Mouse (Mus musculus) adrenal gland, adult (tissue): ENCODE measurements around the gene Pla2g2f.

Source experiments
- DNase-seq, 2 experiments: peaks; one replicate each; pipeline ENCODE4 v3.0.0; 2022 to 2023; ENCODE audit warnings: low spot score in 1 of 2; ENCODE audit not compliant: inconsistent age in 2 of 2

Pla2g2f gene

DNA sequence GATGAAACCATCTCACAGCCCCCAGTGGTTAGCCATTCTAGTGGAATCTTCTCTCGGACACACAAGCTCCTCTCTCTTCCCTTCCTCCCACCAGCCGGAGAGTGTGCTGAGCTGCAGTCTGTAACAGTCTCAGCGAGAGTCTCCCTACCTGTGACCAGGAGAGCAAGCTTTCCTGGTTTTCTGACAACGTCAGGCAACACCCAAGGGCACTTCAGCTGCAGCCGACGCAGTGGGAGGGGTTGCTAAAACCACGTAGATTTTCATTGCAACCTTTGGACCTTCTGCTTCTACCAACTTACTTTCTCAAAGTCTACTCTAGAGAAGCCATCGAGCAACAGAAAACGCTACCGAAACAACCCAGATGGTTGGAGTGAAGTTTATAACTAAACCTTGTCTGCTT is 14.5 kb upstream of the Pla2g2f start:
- DNase-seq, result no peak

GRCm38 (mm10) chr4:138762266-138762665 is 4.8 kb upstream of the Pla2g2f start:
- peak; percentile 65 to 68 for DNase-seq

DNA sequence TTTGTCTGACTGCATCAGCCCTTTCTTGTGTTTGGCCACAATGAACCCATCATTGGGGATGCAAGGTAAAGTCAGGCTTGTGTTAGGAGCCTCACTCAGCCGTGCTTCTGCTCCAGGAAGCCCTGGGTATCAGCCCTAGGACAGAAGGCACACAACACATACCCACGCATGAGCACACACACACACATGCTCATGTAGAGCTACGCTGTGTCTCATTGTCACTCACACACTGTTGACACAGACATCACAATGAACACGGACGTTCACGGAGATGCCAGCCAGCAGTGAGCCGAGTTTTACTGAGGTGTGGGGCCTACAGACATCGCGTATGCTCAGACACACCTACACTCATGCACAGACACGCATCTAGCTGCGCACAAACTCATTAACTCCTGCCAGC is 1.4 kb downstream of the Pla2g2f start:
- no peak for DNase-seq

- no peak for DNase-seq
Observed at GRCm38 (mm10) chr4:138755439-138755838, 2.0 kb downstream of the Pla2g2f start.

GRCm38 (mm10) chr4:138754432-138754831 is 3.0 kb downstream of the Pla2g2f start:
- no peak for DNase-seq

- DNase-seq, result no peak
Observed at GRCm38 (mm10) chr4:138753608-138754007, 3.8 kb downstream of the Pla2g2f start.

- DNase-seq, result no peak
Observed at GRCm38 (mm10) chr4:138752603-138753002, 4.8 kb downstream of the Pla2g2f start.

- peak; percentile 49 to 83 for DNase-seq
Observed at GRCm38 (mm10) chr4:138748369-138749072, 8.9 kb downstream of the Pla2g2f start.

DNA sequence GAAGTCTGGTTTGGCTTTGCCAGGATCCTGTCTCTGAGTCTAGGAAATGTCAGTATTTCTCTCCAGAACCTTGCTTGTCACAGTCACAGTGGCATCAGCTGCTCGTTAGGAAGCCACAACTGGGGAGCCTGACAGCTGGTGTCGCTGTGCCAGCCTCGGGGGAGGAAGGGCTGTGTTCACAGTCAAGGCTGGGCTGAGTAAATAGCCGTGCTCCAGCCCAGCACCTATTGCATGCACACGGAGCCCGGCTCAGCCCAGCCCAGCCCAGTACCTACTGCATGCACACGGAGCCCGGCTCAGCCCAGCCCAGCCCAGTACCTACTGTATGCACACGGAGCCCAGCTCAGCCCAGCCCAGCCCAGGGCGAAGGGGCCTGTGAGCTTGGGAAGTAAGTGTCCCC is 9.6 kb downstream of the Pla2g2f start:
- peak in 1 of 2 experiments; percentile 66 for DNase-seq

DNA sequence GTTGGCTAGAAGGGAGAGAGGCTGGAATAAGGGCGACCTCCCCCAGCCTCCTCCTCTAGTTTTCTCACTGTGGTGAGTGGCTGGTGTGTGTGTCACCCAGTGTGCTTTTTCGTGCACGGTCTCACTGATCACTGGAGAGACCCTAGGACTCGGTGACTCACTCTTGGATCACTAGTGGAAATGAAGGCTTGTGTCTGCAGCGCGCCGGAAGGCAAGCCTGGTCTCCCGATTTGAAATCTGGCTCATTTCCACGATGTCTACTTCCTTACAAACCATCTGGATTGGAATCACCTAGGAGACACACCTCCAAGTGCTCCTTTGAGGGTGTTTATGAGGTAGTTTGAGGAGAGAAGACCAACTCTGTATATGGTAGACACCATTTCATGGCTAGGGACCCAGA is 10.6 kb downstream of the Pla2g2f start:
- DNase-seq, result no peak

GRCm38 (mm10) chr4:138745884-138746283 is 11.5 kb downstream of the Pla2g2f start:
- no peak for DNase-seq

DNA sequence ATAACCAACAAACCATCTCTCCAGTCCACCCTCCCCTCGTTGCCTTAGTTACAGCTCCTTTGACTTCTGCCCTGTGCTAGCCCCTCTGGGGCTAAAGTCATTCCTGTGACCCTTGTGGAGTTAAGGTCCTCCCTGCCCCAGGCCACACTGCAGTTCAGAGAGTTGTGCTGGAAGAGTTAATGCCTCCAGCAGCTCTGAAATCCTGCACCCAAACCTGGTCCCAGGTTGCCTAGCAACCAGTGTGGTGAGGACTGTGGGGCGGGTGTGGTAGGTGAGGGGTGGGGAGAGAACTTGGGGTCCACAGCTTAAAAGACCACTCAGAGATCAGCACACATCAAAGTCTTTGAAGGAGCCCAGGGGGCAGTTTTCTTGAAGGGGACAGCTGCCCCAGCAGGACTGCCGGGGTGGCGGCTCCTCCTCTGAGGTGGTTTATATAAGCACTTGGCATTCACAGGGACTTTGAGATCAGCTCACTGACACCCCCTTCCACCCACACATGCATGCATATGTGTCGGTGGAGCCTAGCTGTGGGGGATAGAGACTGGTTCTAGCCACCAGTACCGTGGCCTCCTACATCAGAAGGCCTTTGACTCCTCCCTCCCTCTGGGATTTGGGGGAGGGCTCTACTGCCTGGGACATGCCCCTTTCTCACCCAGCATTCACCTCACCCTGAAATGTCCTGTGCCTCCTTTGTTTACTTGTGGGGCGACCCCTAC is 18.1 kb downstream of the Pla2g2f start:
- DNase-seq, result no peak

DNA sequence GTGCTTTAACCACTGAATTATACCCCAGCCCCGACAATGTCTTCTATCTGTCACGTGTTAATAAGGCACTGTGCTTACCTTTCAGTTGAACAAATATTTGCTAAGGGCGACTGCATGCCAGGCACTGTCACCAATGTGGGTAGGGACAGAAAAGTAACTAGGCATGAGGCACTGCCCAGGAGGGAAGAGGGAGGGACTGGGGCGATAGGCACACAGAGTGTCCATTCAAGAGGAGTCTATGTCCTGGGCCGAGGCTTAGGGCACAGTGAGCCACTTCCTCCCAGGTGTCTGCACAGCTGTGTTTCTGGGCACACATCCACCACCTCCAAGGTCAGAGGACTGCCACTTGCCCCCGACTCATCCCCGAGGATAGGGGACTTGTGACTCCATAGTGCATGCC is 20.4 kb downstream of the Pla2g2f start, which contains the start of gene Ubxn10:
Gene Ubxn10 (minus strand): TSS at position 137 of the 400 bp plus-strand sequence.
- no peak for DNase-seq

DNA sequence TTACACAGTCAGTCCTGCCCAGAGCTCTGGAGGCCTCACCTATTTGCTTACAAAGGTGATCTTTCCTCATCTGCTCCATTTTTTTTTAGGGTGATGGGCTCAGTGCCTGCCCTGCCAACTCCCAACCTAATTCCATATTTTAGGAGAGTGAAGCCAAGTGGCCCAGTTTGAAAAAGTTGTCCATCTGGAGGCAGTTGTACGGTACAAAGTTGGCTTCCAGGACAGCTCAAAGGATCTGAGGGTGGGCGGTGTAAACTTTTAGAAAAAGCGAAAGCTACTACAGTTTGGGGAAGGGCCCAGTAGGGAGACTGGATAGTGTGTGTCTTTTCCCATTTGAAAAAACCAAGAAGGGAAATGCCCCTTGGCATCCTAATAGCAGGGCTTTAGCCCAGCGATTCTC is 22.6 kb downstream of the Pla2g2f start:
- DNase-seq, result no peak

GRCm38 (mm10) chr4:138734105-138734504 is 23.3 kb downstream of the Pla2g2f start:
- DNase-seq, result no peak

GRCm38 (mm10) chr4:138729018-138729703 is 28.3 kb downstream of the Pla2g2f start:
- peak; percentile 60 to 66 for DNase-seq

- peak; percentile 41 to 61 for DNase-seq
Observed at GRCm38 (mm10) chr4:138725751-138726150, 31.7 kb downstream of the Pla2g2f start.

GRCm38 (mm10) chr4:138725127-138725461 is 32.3 kb downstream of the Pla2g2f start:
- peak; percentile 81 to 86 for DNase-seq

GRCm38 (mm10) chr4:138724354-138725126 is 32.9 kb downstream of the Pla2g2f start, which contains the start of gene Pla2g2c:
Gene Pla2g2c, plus strand, starts transcription at chr4:138724792.
- DNase-seq, result no peak

GRCm38 (mm10) chr4:138723493-138724281 is 33.7 kb downstream of the Pla2g2f start:
- no peak for DNase-seq
